Mouse (Mus musculus): ENCODE measurements around the gene Nmi.

DNA sequence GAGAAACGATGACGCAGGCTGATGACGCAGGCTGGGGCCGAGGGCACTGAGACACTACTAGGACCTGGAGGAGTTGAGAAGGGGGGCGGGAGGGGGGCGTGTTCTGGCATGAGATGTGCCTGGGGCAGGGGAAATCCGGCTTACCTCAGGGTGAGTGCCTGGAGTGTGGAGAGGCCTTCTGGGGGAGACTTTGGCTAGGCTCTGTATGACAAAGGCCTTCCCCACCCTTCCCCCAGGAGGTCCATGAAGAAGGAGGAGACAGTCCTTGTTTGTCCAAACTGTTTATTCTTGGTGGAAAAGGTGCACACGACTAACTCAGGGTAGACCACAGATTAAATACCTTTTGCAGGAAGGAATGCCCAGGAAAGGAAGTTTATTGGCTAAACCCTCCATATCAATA is 28.2 kb upstream of the Nmi start:
- TF ChIP-seq CTCF (IDR thresholded peaks at IDR 0.05; ENCODE audit: insufficient read depth, low read depth, low read length) (no peak), POLR2A (IDR thresholded peaks at IDR 0.05; ENCODE audit: insufficient read depth, low read depth, low read length) (no peak)

All from olfactory bulb, adult 2 months (tissue).